ENCODE assay signal across 10 mouse cellular contexts in the genomic region with DNA sequence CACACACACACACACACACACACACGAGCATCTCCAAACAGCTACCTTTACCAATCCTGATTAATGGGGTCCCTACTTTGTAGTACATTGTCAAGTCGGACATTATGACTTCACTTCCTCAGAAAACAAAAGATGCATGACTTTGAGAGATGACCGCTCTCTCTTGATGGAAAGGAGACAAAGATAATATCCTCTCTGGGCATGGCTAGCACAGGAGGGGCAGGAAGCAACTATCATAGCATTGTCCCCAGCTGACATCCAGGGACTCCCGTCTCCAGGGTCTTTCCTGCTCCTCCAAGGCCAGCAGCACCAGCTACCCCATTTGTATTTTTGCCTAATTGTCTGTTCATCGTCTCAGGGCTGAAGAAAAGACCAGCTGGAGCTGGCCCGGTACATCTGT.
"Had no signal": no experiment of that assay in that cellular context is flagged by ENCODE, and none has a peak within 500 bp of the region (broad histone marks: within the 10 kb centered on the region; RNA-seq: fewer than 3 reads in every experiment).

No protein-coding gene starts in this region.

- H3K4me2 ChIP-seq: liver, embryonic 11.5 days; liver, embryonic 15.5 days; midbrain, embryonic 12.5 days; stomach, embryonic 15.5 days had no signal

- H3K4me1 ChIP-seq: liver, embryonic 15.5 days had no signal

- H3K36me3 ChIP-seq: limb, embryonic 10.5 days; liver, embryonic 15.5 days; midbrain, embryonic 12.5 days; stomach, embryonic 15.5 days had no signal

- DNase-seq: right cerebral cortex, postnatal 14 days; thymus, postnatal 36 days had no signal

- ATAC-seq: midbrain, embryonic 16.5 days had no signal

- H3K27me3 ChIP-seq: liver, embryonic 15.5 days; stomach, embryonic 15.5 days had no signal

- H3K9ac ChIP-seq: liver, embryonic 15.5 days; midbrain, embryonic 12.5 days; stomach, embryonic 15.5 days had no signal

- H3K27ac ChIP-seq: kidney, postnatal 0 days; left cerebral cortex, adult 2 months; limb, embryonic 10.5 days; liver, embryonic 15.5 days; midbrain, embryonic 12.5 days; stomach, embryonic 15.5 days had no signal

- H3K9me3 ChIP-seq: limb, embryonic 10.5 days; liver, embryonic 15.5 days; midbrain, embryonic 12.5 days; stomach, embryonic 15.5 days had no signal

- H3K4me3 ChIP-seq: left cerebral cortex, adult 2 months; limb, embryonic 10.5 days; liver, embryonic 15.5 days; midbrain, embryonic 12.5 days; stomach, embryonic 15.5 days had no signal
